Mouse (Mus musculus): Measurements from ENCODE around the gene Copg1.
A peak's percentile ranks its signal among the peaks of the same experiment; 100 is the strongest.

Copg1 gene

GRCm38 (mm10) chr6:87962457-87962856, 74.8 kb downstream of the Copg1 start:
- peak; percentile 84 for DNase-seq (ENCODE audit: low read depth, low spot score)

Data from R1 (cell line).